ENCODE assay signal across 13 mouse cellular contexts in genomic region chr16:24941306-24942160, GRCm38 (mm10).
DNase-seq lines count a peak whose midpoint lies in the region; ATAC-seq and TF ChIP-seq lines count a peak whose summit lies in the region.
"Had no signal": no experiment of that assay in that cellular context is flagged by ENCODE, and none has a peak within 500 bp of the region (broad histone marks: within the 10 kb centered on the region; RNA-seq: fewer than 3 reads in every experiment).

No protein-coding gene starts in this region.

- H3K27me3 ChIP-seq in neural tube, embryonic 12.5 days (replicated peaks): no peaks in the 10 kb centered on the region
- H3K27me3 ChIP-seq in neural tube, embryonic 15.5 days (replicated peaks): no peaks in the 10 kb centered on the region
- no peaks in the 10 kb centered on the region for H3K27me3 ChIP-seq in forebrain, embryonic 13.5 days
- no peaks in the 10 kb centered on the region for H3K27me3 ChIP-seq in stomach, postnatal 0 days (ENCODE audit: control insufficient read depth, insufficient read depth, low read length)
- H3K27me3 ChIP-seq: heart, embryonic 13.5 days; intestine, embryonic 15.5 days; stomach, embryonic 15.5 days had no signal

- peak; percentile 89 for ATAC-seq in neural tube, embryonic 12.5 days (ENCODE audit: low FRiP score, low read depth)
- ATAC-seq in neural tube, embryonic 15.5 days (ENCODE audit: low FRiP score): no peak
- peak; percentile 80; the same call in 1 of the 2 replicates for ATAC-seq in forebrain, embryonic 13.5 days
- ATAC-seq in stomach, postnatal 0 days (ENCODE audit: low FRiP score, low TSS enrichment): peak; percentile 26; the same call in 1 of the 2 replicates
- ATAC-seq: intestine, embryonic 15.5 days had no signal

- TF ChIP-seq EP300 in stomach, postnatal 0 days (optimal IDR thresholded peaks at IDR 0.05): no peak

- no peak overlapping the region for H3K9ac ChIP-seq in neural tube, embryonic 12.5 days
- H3K9ac ChIP-seq in neural tube, embryonic 15.5 days (replicated peaks): no peak overlapping the region
- no peak overlapping the region for H3K9ac ChIP-seq in forebrain, embryonic 13.5 days
- no peak overlapping the region for H3K9ac ChIP-seq in stomach, postnatal 0 days (ENCODE audit: low read length)
- H3K9ac ChIP-seq: heart, embryonic 13.5 days; intestine, embryonic 15.5 days; stomach, embryonic 15.5 days had no signal

- no peak overlapping the region for H3K4me2 ChIP-seq in neural tube, embryonic 12.5 days (replicated peaks)
- no peak overlapping the region for H3K4me2 ChIP-seq in neural tube, embryonic 15.5 days
- H3K4me2 ChIP-seq in forebrain, embryonic 13.5 days: no peak overlapping the region
- H3K4me2 ChIP-seq in stomach, postnatal 0 days (replicated peaks; ENCODE audit: low read depth): no peak overlapping the region
- H3K4me2 ChIP-seq: heart, embryonic 13.5 days; intestine, embryonic 15.5 days; stomach, embryonic 15.5 days had no signal

- peak; percentile 56 for DNase-seq in mesoderm, embryonic 11.5 days (ENCODE audit: low read depth, low spot score)
- DNase-seq in stomach, postnatal 0 days (ENCODE audit: low spot score): no peak
- no peak for DNase-seq in gastrocnemius, postnatal 36 days
- no peak for DNase-seq in left cerebral cortex, adult 11 months (ENCODE audit: low spot score)
- no peak for DNase-seq in yolk sac, embryonic 10.5 days (ENCODE audit: low spot score)
- DNase-seq: layer of hippocampus, adult 9-11 months had no signal

- H3K36me3 ChIP-seq in neural tube, embryonic 12.5 days: no peaks in the 10 kb centered on the region
- H3K36me3 ChIP-seq in neural tube, embryonic 15.5 days: no peaks in the 10 kb centered on the region
- no peaks in the 10 kb centered on the region for H3K36me3 ChIP-seq in forebrain, embryonic 13.5 days (ENCODE audit: poor library complexity, severe bottlenecking)
- H3K36me3 ChIP-seq in stomach, postnatal 0 days (ENCODE audit: control insufficient read depth, insufficient read depth, low read length): no peaks in the 10 kb centered on the region; the same call in 1 of the 2 replicates
- H3K36me3 ChIP-seq: heart, embryonic 13.5 days; intestine, embryonic 15.5 days; stomach, embryonic 15.5 days had no signal

- 38% methylated on average over 9 of the region's 9 CpGs for WGBS in neural tube, embryonic 12.5 days
- 35% methylated on average over 9 of the region's 9 CpGs for WGBS in neural tube, embryonic 15.5 days
- WGBS in forebrain, embryonic 13.5 days: 15% methylated on average over 9 of the region's 9 CpGs
- WGBS in stomach, postnatal 0 days: 61% methylated on average over 9 of the region's 9 CpGs

- peaks cover 14% of the 10 kb centered on the region for H3K4me1 ChIP-seq in neural tube, embryonic 12.5 days
- peaks cover 12% of the 10 kb centered on the region; the same call in 1 of the 2 replicates for H3K4me1 ChIP-seq in neural tube, embryonic 15.5 days
- peaks cover 32% of the 10 kb centered on the region for H3K4me1 ChIP-seq in forebrain, embryonic 13.5 days
- no peaks in the 10 kb centered on the region for H3K4me1 ChIP-seq in stomach, postnatal 0 days (replicated peaks; ENCODE audit: control insufficient read depth, insufficient read depth)
- H3K4me1 ChIP-seq: stomach, embryonic 15.5 days had no signal

- no peaks in the 10 kb centered on the region for H3K9me3 ChIP-seq in neural tube, embryonic 12.5 days
- H3K9me3 ChIP-seq in neural tube, embryonic 15.5 days (replicated peaks): no peaks in the 10 kb centered on the region
- no peaks in the 10 kb centered on the region for H3K9me3 ChIP-seq in forebrain, embryonic 13.5 days (replicated peaks)
- H3K9me3 ChIP-seq in stomach, postnatal 0 days (ENCODE audit: control insufficient read depth, low read length): no peaks in the 10 kb centered on the region
- H3K9me3 ChIP-seq: heart, embryonic 13.5 days; intestine, embryonic 15.5 days; stomach, embryonic 15.5 days had no signal

- H3K27ac ChIP-seq in neural tube, embryonic 12.5 days: no peak overlapping the region
- H3K27ac ChIP-seq in neural tube, embryonic 15.5 days (replicated peaks): no peak overlapping the region
- H3K27ac ChIP-seq in forebrain, embryonic 13.5 days: peak overlapping the region; percentile 35; the same call in 1 of the 2 replicates
- no peak overlapping the region for H3K27ac ChIP-seq in stomach, postnatal 0 days (replicated peaks)
- H3K27ac ChIP-seq: heart, embryonic 13.5 days; intestine, embryonic 15.5 days; stomach, embryonic 15.5 days had no signal

- no peak for TF ChIP-seq CTCF in stomach, postnatal 0 days (IDR thresholded peaks at IDR 0.05; ENCODE audit: low read depth)

- no peak overlapping the region for H3K4me3 ChIP-seq in neural tube, embryonic 12.5 days
- no peak overlapping the region for H3K4me3 ChIP-seq in neural tube, embryonic 15.5 days (replicated peaks)
- H3K4me3 ChIP-seq in forebrain, embryonic 13.5 days: no peak overlapping the region
- no peak overlapping the region for H3K4me3 ChIP-seq in stomach, postnatal 0 days (ENCODE audit: low read depth, low read length)
- H3K4me3 ChIP-seq: heart, embryonic 13.5 days; intestine, embryonic 15.5 days; myocyte; stomach, embryonic 15.5 days had no signal

- intact Hi-C loops in gastrocnemius, postnatal 36 days (cut with DNase I): no loop called here
